Mouse (Mus musculus): ENCODE results near the gene Acox3. TPM values are rescaled to one million over a fixed set of nuclear protein-coding genes. Genes with fewer than 3 reads are reported as not detected.

Acox3 gene
- polyA plus RNA-seq, 1 experiment from 2014 or later, result 12.7 TPM

- Histone ChIP-seq H3K4me2 (no peak overlapping the region), H3K4me3 (replicated peaks) (no peak overlapping the region), H3K27me3 (replicated peaks) (no peaks in the 10 kb centered on the region), H3K9ac (replicated peaks) (no peak overlapping the region), H3K36me3 (no peaks in the 10 kb centered on the region), H3K4me1 (peaks cover 10% of the 10 kb centered on the region; the same call in 1 of the 2 replicates), H3K27ac (replicated peaks) (no peak overlapping the region), H3K9me3 (replicated peaks) (no peaks in the 10 kb centered on the region)
- no peak for ATAC-seq (ENCODE audit: low FRiP score)
- WGBS, result 46% methylated on average over 4 of the region's 4 CpGs
These were observed 38.3 kb downstream of the Acox3 start for GRCm38 (mm10) chr5:35621114-35621513.

GRCm38 (mm10) chr5:35623831-35624230 is 41.0 kb downstream of the Acox3 start:
- Histone ChIP-seq H3K4me3 (replicated peaks) (no peak overlapping the region), H3K9ac (replicated peaks) (no peak overlapping the region), H3K9me3 (replicated peaks) (no peaks in the 10 kb centered on the region), H3K4me2 (no peak overlapping the region), H3K27ac (replicated peaks) (no peak overlapping the region), H3K4me1 (no peaks in the 10 kb centered on the region), H3K27me3 (replicated peaks) (no peaks in the 10 kb centered on the region), H3K36me3 (no peaks in the 10 kb centered on the region)
- no peak for ATAC-seq (ENCODE audit: low FRiP score)

- Histone ChIP-seq H3K4me1 (no peaks in the 10 kb centered on the region), H3K9me3 (replicated peaks) (no peaks in the 10 kb centered on the region), H3K9ac (replicated peaks) (no peak overlapping the region), H3K4me3 (replicated peaks) (no peak overlapping the region), H3K4me2 (no peak overlapping the region), H3K27ac (replicated peaks) (no peak overlapping the region), H3K36me3 (no peaks in the 10 kb centered on the region), H3K27me3 (replicated peaks) (no peaks in the 10 kb centered on the region)
- 65% methylated on average over 4 of the region's 4 CpGs for WGBS
- ATAC-seq (ENCODE audit: low FRiP score), result no peak
These were observed 42.0 kb downstream of the Acox3 start for GRCm38 (mm10) chr5:35624751-35625239.

- Histone ChIP-seq H3K4me2 (no peak overlapping the region), H3K4me3 (replicated peaks) (no peak overlapping the region)
- no peak for ATAC-seq (ENCODE audit: low FRiP score)
These were observed 43.6 kb downstream of the Acox3 start for GRCm38 (mm10) chr5:35626408-35626807.

GRCm38 (mm10) chr5:35627307-35627840 is 44.5 kb downstream of the Acox3 start:
- ATAC-seq (ENCODE audit: low FRiP score), result no peak
- Histone ChIP-seq H3K9me3 (replicated peaks) (no peaks in the 10 kb centered on the region), H3K36me3 (no peaks in the 10 kb centered on the region), H3K4me1 (no peaks in the 10 kb centered on the region), H3K4me2 (no peak overlapping the region), H3K27me3 (replicated peaks) (no peaks in the 10 kb centered on the region), H3K4me3 (replicated peaks) (no peak overlapping the region), H3K27ac (replicated peaks) (no peak overlapping the region), H3K9ac (replicated peaks) (no peak overlapping the region)
- WGBS, result 66% methylated on average over 7 of the region's 7 CpGs

More at GRCm38 (mm10) chr5:35626408-35626807, 43.6 kb downstream of the Acox3 start:
- WGBS, result 96% methylated on average over 2 of the region's 2 CpGs
- Histone ChIP-seq H3K36me3 (no peaks in the 10 kb centered on the region), H3K4me1 (no peaks in the 10 kb centered on the region), H3K9ac (replicated peaks) (no peak overlapping the region), H3K27ac (replicated peaks) (no peak overlapping the region), H3K27me3 (replicated peaks) (no peaks in the 10 kb centered on the region), H3K9me3 (replicated peaks) (no peaks in the 10 kb centered on the region)

GRCm38 (mm10) chr5:35628685-35629084 is 45.8 kb downstream of the Acox3 start:
- no peaks in the 10 kb centered on the region for H3K4me1 ChIP-seq
- H3K9ac ChIP-seq (replicated peaks), result no peak overlapping the region
- no peak overlapping the region for H3K4me2 ChIP-seq
- no peak overlapping the region for H3K4me3 ChIP-seq (replicated peaks)
- no peak overlapping the region for H3K27ac ChIP-seq (replicated peaks)
- no peaks in the 10 kb centered on the region for H3K9me3 ChIP-seq (replicated peaks)
- ATAC-seq (ENCODE audit: low FRiP score), result no peak
- H3K27me3 ChIP-seq (replicated peaks), result no peaks in the 10 kb centered on the region
- whole genome bisulfite sequencing, result 32% methylated on average over 1 of the region's 1 CpGs
- no peaks in the 10 kb centered on the region for H3K36me3 ChIP-seq

- Histone ChIP-seq H3K9me3 (replicated peaks) (no peaks in the 10 kb centered on the region), H3K9ac (replicated peaks) (no peak overlapping the region), H3K27ac (replicated peaks) (no peak overlapping the region), H3K4me1 (no peaks in the 10 kb centered on the region), H3K4me3 (replicated peaks) (no peak overlapping the region), H3K4me2 (no peak overlapping the region), H3K27me3 (replicated peaks) (no peaks in the 10 kb centered on the region), H3K36me3 (no peaks in the 10 kb centered on the region)
- ATAC-seq (ENCODE audit: low FRiP score), result no peak
These were observed 46.5 kb downstream of the Acox3 start for GRCm38 (mm10) chr5:35629333-35629732.

GRCm38 (mm10) chr5:35630706-35631105 is 47.9 kb downstream of the Acox3 start:
- no peak for ATAC-seq (ENCODE audit: low FRiP score)
- no peak overlapping the region for H3K4me3 ChIP-seq (replicated peaks)
- no peak overlapping the region for H3K9ac ChIP-seq (replicated peaks)
- no peaks in the 10 kb centered on the region for H3K27me3 ChIP-seq (replicated peaks)
- H3K4me1 ChIP-seq, result no peaks in the 10 kb centered on the region
- 74% methylated on average over 1 of the region's 1 CpGs for WGBS
- no peak overlapping the region for H3K27ac ChIP-seq (replicated peaks)
- H3K36me3 ChIP-seq, result no peaks in the 10 kb centered on the region
- no peak overlapping the region for H3K4me2 ChIP-seq
- no peaks in the 10 kb centered on the region for H3K9me3 ChIP-seq (replicated peaks)

- H3K9ac ChIP-seq (replicated peaks), result no peak overlapping the region
- no peak overlapping the region for H3K27ac ChIP-seq (replicated peaks)
- WGBS, result 83% methylated on average over 3 of the region's 3 CpGs
- no peak overlapping the region for H3K4me2 ChIP-seq
- no peaks in the 10 kb centered on the region for H3K27me3 ChIP-seq (replicated peaks)
- no peaks in the 10 kb centered on the region for H3K36me3 ChIP-seq
- no peaks in the 10 kb centered on the region for H3K4me1 ChIP-seq
- H3K9me3 ChIP-seq (replicated peaks), result no peaks in the 10 kb centered on the region
- no peak overlapping the region for H3K4me3 ChIP-seq (replicated peaks)
- ATAC-seq (ENCODE audit: low FRiP score), result no peak
These were observed 48.4 kb downstream of the Acox3 start for GRCm38 (mm10) chr5:35631224-35631623.

GRCm38 (mm10) chr5:35631755-35632154 is 48.9 kb downstream of the Acox3 start:
- WGBS, result 78% methylated on average over 5 of the region's 5 CpGs
- no peaks in the 10 kb centered on the region for H3K36me3 ChIP-seq
- H3K4me1 ChIP-seq, result no peaks in the 10 kb centered on the region
- no peaks in the 10 kb centered on the region for H3K9me3 ChIP-seq (replicated peaks)
- no peak for ATAC-seq (ENCODE audit: low FRiP score)
- H3K9ac ChIP-seq (replicated peaks), result no peak overlapping the region
- H3K27me3 ChIP-seq (replicated peaks), result no peaks in the 10 kb centered on the region
- no peak overlapping the region for H3K27ac ChIP-seq (replicated peaks)
- no peak overlapping the region for H3K4me3 ChIP-seq (replicated peaks)
- H3K4me2 ChIP-seq, result no peak overlapping the region

- Histone ChIP-seq H3K9ac (replicated peaks) (no peak overlapping the region), H3K27me3 (replicated peaks) (no peaks in the 10 kb centered on the region), H3K4me2 (no peak overlapping the region), H3K9me3 (replicated peaks) (no peaks in the 10 kb centered on the region), H3K4me3 (replicated peaks) (no peak overlapping the region), H3K36me3 (no peaks in the 10 kb centered on the region), H3K4me1 (no peaks in the 10 kb centered on the region), H3K27ac (replicated peaks) (no peak overlapping the region)
- no peak for ATAC-seq (ENCODE audit: low FRiP score)
- WGBS, result 89% methylated on average over 6 of the region's 6 CpGs
These were observed 50.0 kb downstream of the Acox3 start for GRCm38 (mm10) chr5:35632841-35633240.

- Histone ChIP-seq H3K4me2 (no peak overlapping the region), H3K27me3 (replicated peaks) (no peaks in the 10 kb centered on the region), H3K9me3 (replicated peaks) (no peaks in the 10 kb centered on the region), H3K4me1 (no peaks in the 10 kb centered on the region), H3K36me3 (no peaks in the 10 kb centered on the region), H3K9ac (replicated peaks) (no peak overlapping the region), H3K27ac (replicated peaks) (no peak overlapping the region), H3K4me3 (replicated peaks) (no peak overlapping the region)
- 91% methylated on average over 2 of the region's 2 CpGs for WGBS
- ATAC-seq (ENCODE audit: low FRiP score), result no peak
These were observed 53.2 kb downstream of the Acox3 start for GRCm38 (mm10) chr5:35636016-35636415.
